Mouse (Mus musculus): ENCODE results near the gene Fetub.

DNA sequence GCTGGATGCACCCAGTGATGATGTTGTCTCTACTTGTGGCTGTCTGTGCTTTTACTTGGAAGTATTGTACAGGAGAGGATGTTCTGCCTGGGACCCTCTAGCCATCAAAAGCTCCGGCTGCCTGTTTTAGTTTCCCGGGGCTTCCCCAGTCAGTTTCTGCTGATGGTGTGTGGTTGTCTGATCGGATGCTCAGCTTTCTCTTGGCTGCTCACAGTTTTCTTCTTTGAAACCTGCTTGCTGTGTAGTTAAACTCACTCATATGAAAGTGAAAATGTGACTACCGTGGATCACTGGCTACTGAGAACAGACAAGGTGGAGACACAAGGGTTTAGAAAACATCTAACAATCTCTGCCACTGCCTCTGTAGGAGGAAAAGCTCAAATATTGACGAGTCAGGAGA is 34.7 kb upstream of the Fetub start:
- TF ChIP-seq CTCF (IDR thresholded peaks at IDR 0.05; ENCODE audit: borderline replicate concordance, control insufficient read depth, extremely low read depth, insufficient read depth, low read length, poor library complexity) (no peak), POLR2A (IDR thresholded peaks at IDR 0.05; ENCODE audit: control insufficient read depth, extremely low read depth, insufficient read depth, low read length, poor library complexity) (no peak)
